24 mouse cellular contexts compared by ENCODE assay signal in the genomic region with DNA sequence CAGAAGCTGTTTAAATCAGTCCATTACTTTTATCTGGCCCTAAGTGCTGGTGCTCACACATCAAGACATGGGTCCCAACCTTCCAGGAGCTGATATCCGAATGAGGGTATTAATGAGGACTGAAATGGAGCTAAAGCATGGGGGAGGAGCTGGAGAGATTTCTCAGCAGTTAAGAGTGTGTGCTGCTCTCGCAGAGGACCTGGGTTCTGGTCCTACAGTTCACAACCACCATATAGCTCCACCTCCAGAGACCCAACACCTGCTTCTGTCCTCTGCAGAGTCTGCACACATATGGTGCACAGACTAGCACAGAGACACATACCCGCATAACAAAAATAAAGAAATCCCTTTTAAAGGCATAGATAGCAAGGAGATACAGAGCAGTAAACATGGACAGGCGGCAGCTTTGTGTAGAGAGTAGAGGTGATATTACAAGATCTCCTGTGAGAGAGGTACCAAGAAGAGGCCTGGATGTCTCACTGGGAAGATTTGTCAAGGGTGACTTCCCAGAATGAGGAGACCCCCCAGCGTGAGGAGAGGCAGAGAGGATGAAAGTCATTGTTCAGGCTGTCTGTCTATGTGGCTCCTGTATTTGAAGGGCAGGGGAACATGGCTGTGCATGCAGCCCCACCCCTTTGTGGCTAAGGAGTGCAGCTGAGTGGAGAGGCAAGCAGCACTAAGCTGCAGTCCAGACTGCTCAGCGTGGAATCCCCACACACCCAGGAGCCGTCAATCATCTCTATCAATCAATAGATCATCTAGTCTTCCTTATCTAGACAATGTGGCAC.
DNase-seq lines count a peak whose midpoint lies in the region; ATAC-seq lines count a peak whose summit lies in the region.
"Had no signal": no experiment of that assay in that cellular context is flagged by ENCODE, and none has a peak within 500 bp of the region (broad histone marks: within the 10 kb centered on the region; RNA-seq: fewer than 3 reads in every experiment).

No protein-coding gene starts in this region.

- H3K27ac ChIP-seq in forebrain, embryonic 12.5 days = no peak overlapping the region
- H3K27ac ChIP-seq in forebrain, embryonic 16.5 days (ENCODE audit: low read length) = no peak overlapping the region
- H3K27ac ChIP-seq in limb, embryonic 11.5 days (replicated peaks; ENCODE audit: low read depth, low read length) = no peak overlapping the region
- H3K27ac ChIP-seq in limb, embryonic 10.5 days = no peak overlapping the region
- H3K27ac ChIP-seq: embryonic facial prominence, embryonic 13.5 days; forebrain, embryonic 13.5 days; kidney, postnatal 0 days; lung, embryonic 15.5 days; neural tube, embryonic 13.5 days had no signal

- no peaks in the 10 kb centered on the region for H3K9me3 ChIP-seq in forebrain, embryonic 12.5 days
- H3K9me3 ChIP-seq in forebrain, embryonic 16.5 days (ENCODE audit: control insufficient read depth, low read length) = no peaks in the 10 kb centered on the region
- no peaks in the 10 kb centered on the region for H3K9me3 ChIP-seq in limb, embryonic 11.5 days (ENCODE audit: control insufficient read depth, low read length)
- no peaks in the 10 kb centered on the region for H3K9me3 ChIP-seq in limb, embryonic 10.5 days (replicated peaks)
- H3K9me3 ChIP-seq: embryonic facial prominence, embryonic 13.5 days; forebrain, embryonic 13.5 days; lung, embryonic 15.5 days had no signal

- no peaks in the 10 kb centered on the region for H3K36me3 ChIP-seq in forebrain, embryonic 12.5 days (replicated peaks)
- H3K36me3 ChIP-seq in forebrain, embryonic 16.5 days (ENCODE audit: control insufficient read depth, insufficient read depth) = no peaks in the 10 kb centered on the region
- no peaks in the 10 kb centered on the region for H3K36me3 ChIP-seq in limb, embryonic 11.5 days (ENCODE audit: control insufficient read depth, insufficient read depth, low read length)
- H3K36me3 ChIP-seq in limb, embryonic 10.5 days = no peaks in the 10 kb centered on the region
- H3K36me3 ChIP-seq: embryonic facial prominence, embryonic 13.5 days; heart, embryonic 12.5 days; lung, embryonic 15.5 days; neural tube, embryonic 13.5 days had no signal

- 59% methylated on average over 7 of the region's 7 CpGs for WGBS in forebrain, embryonic 12.5 days
- 62% methylated on average over 7 of the region's 7 CpGs for WGBS in forebrain, embryonic 16.5 days
- WGBS in limb, embryonic 11.5 days = 79% methylated on average over 7 of the region's 7 CpGs
- WGBS in limb, embryonic 10.5 days = 72% methylated on average over 7 of the region's 7 CpGs

- DNase-seq in limb, embryonic 11.5 days (ENCODE audit: low spot score) = peak; percentile 10
- no peak for DNase-seq in limb, embryonic 10.5 days (ENCODE audit: low spot score)
- peak; percentile 30 for DNase-seq in testis, postnatal 10 days (ENCODE audit: low spot score)
- no peak for DNase-seq in testis, postnatal 14 days (ENCODE audit: low spot score)
- DNase-seq in embryo, embryonic 10 days (ENCODE audit: low spot score) = no peak
- no peak for DNase-seq in lung, postnatal 10 days
- DNase-seq: adrenal gland, adult 8-10 months; cerebellum, adult 2 months; cerebellum, postnatal 36 days; embryo, embryonic 11 days; gastrocnemius, postnatal 14 days; kidney, adult 8-10 months; kidney, postnatal 4 days; lung, postnatal 36 days; thymus, postnatal 25 days had no signal

- no peak overlapping the region for H3K4me2 ChIP-seq in forebrain, embryonic 12.5 days
- H3K4me2 ChIP-seq in forebrain, embryonic 16.5 days (ENCODE audit: low read length) = no peak overlapping the region
- no peak overlapping the region for H3K4me2 ChIP-seq in limb, embryonic 11.5 days (ENCODE audit: low read depth, severe bottlenecking)
- H3K4me2 ChIP-seq: embryonic facial prominence, embryonic 13.5 days; forebrain, embryonic 13.5 days; heart, embryonic 12.5 days; lung, embryonic 15.5 days; neural tube, embryonic 13.5 days had no signal

- peaks cover 7% of the 10 kb centered on the region; the same call in 1 of the 2 replicates for H3K4me1 ChIP-seq in forebrain, embryonic 12.5 days
- H3K4me1 ChIP-seq in forebrain, embryonic 16.5 days (replicated peaks; ENCODE audit: control insufficient read depth, insufficient read depth, low read length) = no peaks in the 10 kb centered on the region
- no peaks in the 10 kb centered on the region for H3K4me1 ChIP-seq in limb, embryonic 11.5 days (ENCODE audit: control insufficient read depth, insufficient read depth, low read length)
- H3K4me1 ChIP-seq in limb, embryonic 10.5 days = peaks cover 19% of the 10 kb centered on the region; the same call in 1 of the 2 replicates
- H3K4me1 ChIP-seq: forebrain, embryonic 13.5 days; lung, embryonic 15.5 days had no signal

- no peak overlapping the region for H3K9ac ChIP-seq in forebrain, embryonic 12.5 days
- no peak overlapping the region for H3K9ac ChIP-seq in forebrain, embryonic 16.5 days (replicated peaks; ENCODE audit: low read depth, low read length)
- no peak overlapping the region for H3K9ac ChIP-seq in limb, embryonic 11.5 days (ENCODE audit: low read length)
- H3K9ac ChIP-seq: embryonic facial prominence, embryonic 13.5 days; forebrain, embryonic 13.5 days; heart, embryonic 12.5 days; lung, embryonic 15.5 days; neural tube, embryonic 13.5 days had no signal

- ATAC-seq in forebrain, embryonic 12.5 days (ENCODE audit: low FRiP score) = 0 out of 2 replicates have a peak, but pooled peaks have one; percentile 41
- no peak for ATAC-seq in forebrain, embryonic 16.5 days
- no peak for ATAC-seq in limb, embryonic 11.5 days (ENCODE audit: insufficient number of reproducible peaks, low FRiP score, low TSS enrichment, low read depth)
- ATAC-seq: forebrain, embryonic 13.5 days; intestine, embryonic 16.5 days had no signal

- H3K27me3 ChIP-seq in forebrain, embryonic 12.5 days = no peaks in the 10 kb centered on the region
- no peaks in the 10 kb centered on the region for H3K27me3 ChIP-seq in forebrain, embryonic 16.5 days (replicated peaks; ENCODE audit: control insufficient read depth, insufficient read depth, low read length)
- no peaks in the 10 kb centered on the region for H3K27me3 ChIP-seq in limb, embryonic 11.5 days (ENCODE audit: control insufficient read depth, insufficient read depth, low read length)
- H3K27me3 ChIP-seq in limb, embryonic 10.5 days (ENCODE audit: low read depth, poor library complexity, severe bottlenecking) = no peaks in the 10 kb centered on the region
- H3K27me3 ChIP-seq: embryonic facial prominence, embryonic 13.5 days; forebrain, embryonic 13.5 days; heart, embryonic 12.5 days; lung, embryonic 15.5 days; neural tube, embryonic 13.5 days had no signal

- no peak overlapping the region for H3K4me3 ChIP-seq in forebrain, embryonic 12.5 days (replicated peaks)
- no peak overlapping the region for H3K4me3 ChIP-seq in forebrain, embryonic 16.5 days (replicated peaks; ENCODE audit: low read length)
- no peak overlapping the region for H3K4me3 ChIP-seq in limb, embryonic 11.5 days (ENCODE audit: low read depth, low read length)
- H3K4me3 ChIP-seq in limb, embryonic 10.5 days = no peak overlapping the region
- H3K4me3 ChIP-seq: embryonic facial prominence, embryonic 13.5 days; forebrain, embryonic 13.5 days; heart, embryonic 12.5 days; lung, embryonic 15.5 days; neural tube, embryonic 13.5 days had no signal

Comparison
In these comparisons a context has a peak if more than half of its experiments do, and no peak if none do; other contexts are left out.
1. DNase-seq: peak in limb, embryonic 11.5 days (single experiment) and testis, postnatal 10 days (single experiment); none in limb, embryonic 10.5 days (single experiment), testis, postnatal 14 days (single experiment), embryo, embryonic 10 days (single experiment) and lung, postnatal 10 days (single experiment).